Mouse (Mus musculus) kidney, adult 2 months (tissue): Measurements from ENCODE around the gene Rab10.

Experiments used
- CTCF ChIP-seq: fragments of 200-500 bp; conservative IDR thresholded peaks from 2 replicates; pipeline ENCODE4 v1.5.1; 2011; ENCODE audit warnings: low read depth, mild to moderate bottlenecking, control low read depth, low read length, moderate library complexity, mixed read lengths; ENCODE audit not compliant: insufficient read depth, insufficient read length
- POLR2A ChIP-seq: fragments of 200-500 bp; IDR thresholded peaks from one replicate; pipeline ENCODE4 v1.6.1; 2011; ENCODE audit warnings: low read depth, low read length, control low read depth

GRCm38 (mm10) chr12:3345038-3345437 is 35.3 kb upstream of the Rab10 start:
- no peak for TF ChIP-seq POLR2A
- no peak for TF ChIP-seq CTCF
